Mouse (Mus musculus) embryonic facial prominence, embryonic 13.5 days (tissue): ENCODE measurements around the gene Trim62. TPM values are rescaled to one million over a fixed set of nuclear protein-coding genes. Genes with fewer than 3 reads are reported as not detected.

Experiments used
- polyA plus RNA-seq: library from polyadenylated mRNA; unstranded; fragments of >200 nt; fragmentation: Nextera tagmentation; extraction: Ambion mirVana; gene quantifications from 2 replicates; pipeline ENCODE4 v1.2.1, GENCODE M21; 2015

Gene Trim62
- polyA plus RNA-seq, 1 experiment from 2014 or later, result 11.0 TPM

Other genes with a start within 250 kb of the Trim62 start
- gene Phc2, start 228.9 kb upstream of the Trim62 start, polyA plus RNA-seq, result 17.8 and 27.5 TPM in 2 replicates
- 0.29 and 0.38 TPM in 2 replicates for gene A3galt2, start 128.2 kb upstream of the Trim62 start, polyA plus RNA-seq
- gene Zfp362, start 77.5 kb upstream of the Trim62 start, polyA plus RNA-seq, result 50.2 and 51.7 TPM in 2 replicates
- gene Azin2, start 78.9 kb downstream of the Trim62 start, polyA plus RNA-seq, result 31.5 and 36.3 TPM in 2 replicates
- 180 and 194 TPM in 2 replicates for gene Ak2, start 108.4 kb downstream of the Trim62 start, polyA plus RNA-seq
- 9.1 and 9.5 TPM in 2 replicates for gene Rnf19b, start 174.7 kb downstream of the Trim62 start, polyA plus RNA-seq
- gene Tmem54, start 222.0 kb downstream of the Trim62 start, polyA plus RNA-seq, result 10.6 and 11.3 TPM in 2 replicates
- 2.7 and 3.1 TPM in 2 replicates for gene Hpca, start 238.5 kb downstream of the Trim62 start, polyA plus RNA-seq